Mouse (Mus musculus): Measurements from ENCODE around the gene Ldlrad1.

Gene Ldlrad1

GRCm38 (mm10) chr4:107178830-107179490 is 30.0 kb upstream of the Ldlrad1 start, which contains the start of gene Tceanc2:
Gene Tceanc2, minus strand, starts transcription at chr4:107179116.
- no peak for TF ChIP-seq CTCF (conservative IDR thresholded peaks at IDR 0.05; ENCODE audit: low read length)
- no peak for TF ChIP-seq NANOG (IDR thresholded peaks at IDR 0.05; ENCODE audit: borderline replicate concordance, low read length)
- no peak for TF ChIP-seq POU5F1 (IDR thresholded peaks at IDR 0.05; ENCODE audit: borderline replicate concordance, low read length)
- peak within 1 kb of the TSS; percentile 98 for H3K4me3 ChIP-seq (replicated peaks; ENCODE audit: low read length)
- no peaks in the 10 kb centered on the region for H3K27me3 ChIP-seq (ENCODE audit: insufficient read depth, low read length)
- peaks cover 21% of the 10 kb centered on the region for H3K36me3 ChIP-seq (ENCODE audit: insufficient read depth, low read length)
- peaks cover 49% of the 10 kb centered on the region for H3K4me1 ChIP-seq (replicated peaks; ENCODE audit: low read depth, low read length)
- H3K9me3 ChIP-seq (ENCODE audit: low read length): no peaks in the 10 kb centered on the region

DNA sequence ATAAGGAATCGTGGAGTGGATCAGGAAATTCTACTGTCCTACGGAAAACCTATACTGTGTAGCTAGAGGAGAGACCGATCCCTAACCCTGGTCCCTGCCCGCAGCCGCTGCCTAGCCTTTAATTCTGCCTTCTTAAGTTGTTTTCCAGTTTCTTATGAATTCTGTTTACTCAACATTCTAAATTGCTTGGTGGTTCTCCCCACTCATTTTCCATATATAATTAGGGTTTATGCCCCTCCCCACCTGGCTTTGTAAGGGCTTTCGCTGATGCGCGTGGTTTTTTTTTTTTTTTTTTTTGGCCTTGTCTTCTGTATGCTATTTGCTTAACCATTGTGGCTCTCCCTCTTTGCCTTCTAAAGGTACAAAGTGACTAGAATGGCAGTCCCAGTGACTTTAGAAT is 29.4 kb upstream of the Ldlrad1 start:
- Histone ChIP-seq H3K9me3 (ENCODE audit: low read length) (no peaks in the 10 kb centered on the region), H3K4me1 (replicated peaks; ENCODE audit: low read depth, low read length) (peaks cover 49% of the 10 kb centered on the region)
- TF ChIP-seq CTCF (conservative IDR thresholded peaks at IDR 0.05; ENCODE audit: low read length): no peak
- no peak for TF ChIP-seq NANOG (IDR thresholded peaks at IDR 0.05; ENCODE audit: borderline replicate concordance, low read length)
- TF ChIP-seq POU5F1 (IDR thresholded peaks at IDR 0.05; ENCODE audit: borderline replicate concordance, low read length): no peak

DNA sequence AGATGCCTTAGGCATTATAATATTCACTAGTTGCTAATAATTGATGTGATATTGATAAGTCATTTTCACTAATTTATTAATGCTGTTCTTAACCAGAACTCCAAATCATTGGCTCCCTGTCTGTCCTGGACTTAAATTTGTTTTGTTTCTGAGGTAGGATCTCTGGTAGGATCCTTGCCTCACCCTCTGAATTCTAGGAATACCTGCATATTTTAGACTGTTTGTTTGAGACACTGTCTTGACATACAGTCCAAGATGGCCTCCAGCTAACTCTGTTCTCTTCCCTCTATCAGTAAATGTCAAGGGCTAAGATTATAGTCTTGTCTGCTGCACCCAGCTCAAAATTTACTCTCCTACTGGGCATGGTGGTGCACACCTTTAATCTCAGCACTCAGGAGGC is 28.2 kb upstream of the Ldlrad1 start:
- TF ChIP-seq NANOG (IDR thresholded peaks at IDR 0.05; ENCODE audit: borderline replicate concordance, low read length) (no peak), CTCF (conservative IDR thresholded peaks at IDR 0.05; ENCODE audit: low read length) (no peak), POU5F1 (IDR thresholded peaks at IDR 0.05; ENCODE audit: borderline replicate concordance, low read length) (no peak)
- Histone ChIP-seq H3K9me3 (ENCODE audit: low read length) (no peaks in the 10 kb centered on the region), H3K36me3 (ENCODE audit: insufficient read depth, low read length) (peaks cover 15% of the 10 kb centered on the region), H3K27me3 (ENCODE audit: insufficient read depth, low read length) (no peaks in the 10 kb centered on the region), H3K4me3 (replicated peaks; ENCODE audit: low read length) (peak overlapping the region; percentile 98; the same call in 1 of the 2 replicates), H3K4me1 (replicated peaks; ENCODE audit: low read depth, low read length) (peaks cover 49% of the 10 kb centered on the region)

More for the DNA sequence above, 29.4 kb upstream of the Ldlrad1 start:
- H3K36me3 ChIP-seq (ENCODE audit: insufficient read depth, low read length): peaks cover 19% of the 10 kb centered on the region
- no peaks in the 10 kb centered on the region for H3K27me3 ChIP-seq (ENCODE audit: insufficient read depth, low read length)
- H3K4me3 ChIP-seq (replicated peaks; ENCODE audit: low read length): peak overlapping the region; percentile 98

GRCm38 (mm10) chr4:107181866-107182265 is 27.1 kb upstream of the Ldlrad1 start:
- Histone ChIP-seq H3K4me1 (replicated peaks; ENCODE audit: low read depth, low read length) (peaks cover 47% of the 10 kb centered on the region), H3K9me3 (ENCODE audit: low read length) (no peaks in the 10 kb centered on the region), H3K4me3 (replicated peaks; ENCODE audit: low read length) (no peak overlapping the region), H3K36me3 (ENCODE audit: insufficient read depth, low read length) (peaks cover 16% of the 10 kb centered on the region), H3K27me3 (ENCODE audit: insufficient read depth, low read length) (no peaks in the 10 kb centered on the region)
- TF ChIP-seq POU5F1 (IDR thresholded peaks at IDR 0.05; ENCODE audit: borderline replicate concordance, low read length): no peak
- TF ChIP-seq NANOG (IDR thresholded peaks at IDR 0.05; ENCODE audit: borderline replicate concordance, low read length): no peak
- no peak for TF ChIP-seq CTCF (conservative IDR thresholded peaks at IDR 0.05; ENCODE audit: low read length)

DNA sequence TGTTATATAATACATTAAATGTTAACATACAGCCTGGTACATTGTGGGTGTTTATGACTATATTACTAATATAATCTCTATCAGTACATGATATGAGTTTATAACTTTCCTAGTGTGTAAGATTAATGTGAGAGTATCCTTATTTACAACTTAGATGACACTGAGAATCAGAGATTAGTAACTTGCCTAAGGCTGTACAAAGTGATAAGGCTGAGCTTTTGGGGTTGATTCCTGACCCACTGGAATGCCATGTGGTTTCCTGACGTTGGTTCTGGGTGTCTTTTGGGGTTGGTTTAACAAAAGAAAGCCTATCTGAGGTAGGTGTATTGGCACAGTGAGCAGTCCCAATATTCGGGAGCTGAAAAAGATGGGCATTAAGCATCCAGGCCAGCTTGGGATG is 26.2 kb upstream of the Ldlrad1 start:
- Histone ChIP-seq H3K4me1 (replicated peaks; ENCODE audit: low read depth, low read length) (peaks cover 39% of the 10 kb centered on the region), H3K9me3 (ENCODE audit: low read length) (no peaks in the 10 kb centered on the region), H3K27me3 (ENCODE audit: insufficient read depth, low read length) (no peaks in the 10 kb centered on the region), H3K36me3 (ENCODE audit: insufficient read depth, low read length) (peaks cover 24% of the 10 kb centered on the region), H3K4me3 (replicated peaks; ENCODE audit: low read length) (no peak overlapping the region)
- TF ChIP-seq NANOG (IDR thresholded peaks at IDR 0.05; ENCODE audit: borderline replicate concordance, low read length) (no peak), POU5F1 (IDR thresholded peaks at IDR 0.05; ENCODE audit: borderline replicate concordance, low read length) (no peak), CTCF (conservative IDR thresholded peaks at IDR 0.05; ENCODE audit: low read length) (no peak)

DNA sequence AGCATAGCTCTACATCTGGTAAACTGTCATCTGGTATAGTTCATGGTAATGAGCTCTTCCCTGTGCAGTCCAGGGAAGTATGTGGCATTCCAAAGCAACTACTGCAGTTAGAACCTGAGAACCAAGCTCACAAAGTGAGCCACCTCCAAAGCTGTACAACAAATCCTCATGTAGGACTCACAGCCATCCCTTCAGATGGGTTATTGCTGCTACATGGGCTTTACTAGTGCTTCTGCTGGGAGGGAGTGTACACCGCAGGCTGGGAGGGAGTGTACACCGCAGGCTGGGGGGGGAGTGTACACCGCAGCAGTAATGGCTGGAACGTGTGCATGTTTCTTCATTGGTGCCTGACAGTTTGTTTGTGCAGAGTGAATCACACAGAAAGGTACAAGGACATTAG is 25.8 kb upstream of the Ldlrad1 start:
- H3K4me1 ChIP-seq (replicated peaks; ENCODE audit: low read depth, low read length): peaks cover 39% of the 10 kb centered on the region
- H3K36me3 ChIP-seq (ENCODE audit: insufficient read depth, low read length): peaks cover 28% of the 10 kb centered on the region
- H3K27me3 ChIP-seq (ENCODE audit: insufficient read depth, low read length): no peaks in the 10 kb centered on the region
- no peaks in the 10 kb centered on the region for H3K9me3 ChIP-seq (ENCODE audit: low read length)
- no peak overlapping the region for H3K4me3 ChIP-seq (replicated peaks; ENCODE audit: low read length)
- TF ChIP-seq POU5F1 (IDR thresholded peaks at IDR 0.05; ENCODE audit: borderline replicate concordance, low read length) (no peak), CTCF (conservative IDR thresholded peaks at IDR 0.05; ENCODE audit: low read length) (no peak), NANOG (IDR thresholded peaks at IDR 0.05; ENCODE audit: borderline replicate concordance, low read length) (no peak)

- no peaks in the 10 kb centered on the region for H3K27me3 ChIP-seq (ENCODE audit: insufficient read depth, low read length)
- peaks cover 34% of the 10 kb centered on the region for H3K4me1 ChIP-seq (replicated peaks; ENCODE audit: low read depth, low read length)
- TF ChIP-seq NANOG (IDR thresholded peaks at IDR 0.05; ENCODE audit: borderline replicate concordance, low read length) (no peak), POU5F1 (IDR thresholded peaks at IDR 0.05; ENCODE audit: borderline replicate concordance, low read length) (no peak), CTCF (conservative IDR thresholded peaks at IDR 0.05; ENCODE audit: low read length) (no peak)
- peaks cover 51% of the 10 kb centered on the region for H3K36me3 ChIP-seq (ENCODE audit: insufficient read depth, low read length)
- no peaks in the 10 kb centered on the region for H3K9me3 ChIP-seq (ENCODE audit: low read length)
- H3K4me3 ChIP-seq (replicated peaks; ENCODE audit: low read length): no peak overlapping the region
Observed at GRCm38 (mm10) chr4:107185703-107186102, 23.3 kb upstream of the Ldlrad1 start.

DNA sequence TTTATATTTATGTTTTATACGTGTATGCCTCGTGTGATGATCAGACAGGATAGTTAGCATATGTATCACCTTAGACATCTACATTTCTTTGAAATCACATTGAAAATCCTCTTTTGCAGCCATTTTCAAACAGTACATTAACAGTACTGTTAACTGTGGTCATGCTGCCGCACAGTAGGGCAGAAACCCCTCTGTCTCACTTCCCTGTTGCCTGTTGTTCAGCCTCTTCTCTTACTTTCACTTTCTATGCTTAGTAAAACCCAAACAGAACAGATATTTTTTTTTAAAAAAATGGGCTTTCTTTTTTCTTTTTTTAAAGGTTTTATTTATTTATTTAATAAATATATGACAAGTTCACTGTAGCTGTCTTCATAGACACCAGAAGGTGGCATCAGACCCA is 15.1 kb upstream of the Ldlrad1 start:
- TF ChIP-seq POU5F1 (IDR thresholded peaks at IDR 0.05; ENCODE audit: borderline replicate concordance, low read length) (no peak), NANOG (IDR thresholded peaks at IDR 0.05; ENCODE audit: borderline replicate concordance, low read length) (no peak), CTCF (conservative IDR thresholded peaks at IDR 0.05; ENCODE audit: low read length) (no peak)
- Histone ChIP-seq H3K4me1 (replicated peaks; ENCODE audit: low read depth, low read length) (peaks cover 7% of the 10 kb centered on the region; the same call in 1 of the 2 replicates), H3K4me3 (replicated peaks; ENCODE audit: low read length) (no peak overlapping the region), H3K27me3 (ENCODE audit: insufficient read depth, low read length) (no peaks in the 10 kb centered on the region), H3K36me3 (ENCODE audit: insufficient read depth, low read length) (peaks cover 92% of the 10 kb centered on the region), H3K9me3 (ENCODE audit: low read length) (no peaks in the 10 kb centered on the region)

DNA sequence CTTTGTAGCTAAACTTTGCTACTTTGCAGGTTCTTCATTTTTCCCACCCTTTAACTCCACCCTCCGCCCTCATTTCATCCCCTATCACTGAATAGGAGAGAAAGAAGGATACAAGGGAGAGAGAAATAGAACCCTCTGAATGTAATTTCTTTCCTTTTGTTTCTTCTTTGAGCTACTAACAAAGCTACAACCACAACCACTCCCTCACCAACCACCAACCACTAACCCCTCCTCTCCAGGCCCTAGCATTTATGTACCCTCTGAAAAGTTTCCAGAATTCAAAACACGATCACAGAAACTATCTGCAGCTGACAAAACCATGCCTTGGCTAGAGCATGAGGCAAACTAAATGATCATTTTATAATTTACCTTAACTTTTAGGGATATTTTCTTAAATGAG is 12.5 kb upstream of the Ldlrad1 start:
- Histone ChIP-seq H3K27me3 (ENCODE audit: insufficient read depth, low read length) (no peaks in the 10 kb centered on the region), H3K4me1 (replicated peaks; ENCODE audit: low read depth, low read length) (no peaks in the 10 kb centered on the region), H3K36me3 (ENCODE audit: insufficient read depth, low read length) (peaks cover 94% of the 10 kb centered on the region), H3K4me3 (replicated peaks; ENCODE audit: low read length) (no peak overlapping the region), H3K9me3 (ENCODE audit: low read length) (no peaks in the 10 kb centered on the region)
- TF ChIP-seq POU5F1 (IDR thresholded peaks at IDR 0.05; ENCODE audit: borderline replicate concordance, low read length): no peak
- no peak for TF ChIP-seq CTCF (conservative IDR thresholded peaks at IDR 0.05; ENCODE audit: low read length)
- TF ChIP-seq NANOG (IDR thresholded peaks at IDR 0.05; ENCODE audit: borderline replicate concordance, low read length): no peak

Data from E14TG2a.4 (cell line).